Mouse (Mus musculus) heart, embryonic 16.5 days (tissue): Measurements from ENCODE around the gene Cmtm8. TPM values are rescaled to one million over a fixed set of nuclear protein-coding genes. Genes with fewer than 3 reads are reported as not detected.
A peak's percentile ranks its signal among the peaks of the same experiment; 100 is the strongest.

Experiments
- ATAC-seq: fragments of 200-750 bp; cut with Nextera tagmentation; replicated peaks from 2 replicates; pipeline ENCODE4 v1.8.0; 2017; ENCODE audit warnings: moderate number of reproducible peaks; ENCODE audit not compliant: insufficient read depth, low FRiP score; ENCODE audit errors: extremely low read depth
- H3K27ac ChIP-seq: fragments of 300-500 bp; sonication (generic); 2 replicates; pipeline ENCODE4 v1.5.1; 2014; ENCODE audit warnings: mild to moderate bottlenecking, low read length, control low read depth, moderate library complexity
- H3K27me3 ChIP-seq: fragments of 300-500 bp; sonication (generic); 2 replicates; pipeline ENCODE4 v1.6.1; 2014; ENCODE audit warnings: low read length, mixed read lengths; ENCODE audit not compliant: control insufficient read depth, insufficient read depth
- H3K36me3 ChIP-seq: fragments of 300-500 bp; sonication (generic); 2 replicates; pipeline ENCODE4 v1.6.1; 2014; ENCODE audit not compliant: control insufficient read depth, insufficient read depth
- H3K4me1 ChIP-seq: fragments of 300-500 bp; sonication (generic); 2 replicates; pipeline ENCODE4 v1.6.1; 2014; ENCODE audit warnings: low read length, mixed read lengths; ENCODE audit not compliant: control insufficient read depth, insufficient read depth
- H3K4me2 ChIP-seq: fragments of 300-500 bp; sonication (generic); 2 replicates; pipeline ENCODE4 v1.6.1; 2014; ENCODE audit warnings: low read depth, mild to moderate bottlenecking, control low read depth, low read length
- H3K4me3 ChIP-seq: fragments of 300-500 bp; sonication (generic); 2 replicates; pipeline ENCODE4 v1.5.1; 2014; ENCODE audit warnings: mild to moderate bottlenecking, control low read depth, low read length
- H3K9ac ChIP-seq: fragments of 300-500 bp; sonication (generic); 2 replicates; pipeline ENCODE4 v1.6.1; 2014; ENCODE audit warnings: low read length, control low read depth
- H3K9me3 ChIP-seq: fragments of 300-500 bp; sonication (generic); replicated peaks from 2 replicates; pipeline ENCODE4 v1.6.1; 2016; ENCODE audit warnings: low read length; ENCODE audit not compliant: control insufficient read depth
- WGBS: fragments of 180-500 bp; shearing (Covaris S2); extraction: QIAGEN DNeasy Blood & Tissue Kit; methylation state at CpG from one replicate; pipeline ENCODE4 v1.1.7; 2014; 5-methylcytosine and 5-hydroxymethylcytosine counted together
- polyA plus RNA-seq: library from polyadenylated mRNA; unstranded; fragments of >200 nt; fragmentation: Nextera tagmentation; extraction: Ambion mirVana; gene quantifications from 2 replicates; pipeline ENCODE4 v1.2.1, GENCODE M21; 2015

Cmtm8 gene
- polyA plus RNA-seq, 1 experiment from 2014 or later, result 16.0 TPM

DNA sequence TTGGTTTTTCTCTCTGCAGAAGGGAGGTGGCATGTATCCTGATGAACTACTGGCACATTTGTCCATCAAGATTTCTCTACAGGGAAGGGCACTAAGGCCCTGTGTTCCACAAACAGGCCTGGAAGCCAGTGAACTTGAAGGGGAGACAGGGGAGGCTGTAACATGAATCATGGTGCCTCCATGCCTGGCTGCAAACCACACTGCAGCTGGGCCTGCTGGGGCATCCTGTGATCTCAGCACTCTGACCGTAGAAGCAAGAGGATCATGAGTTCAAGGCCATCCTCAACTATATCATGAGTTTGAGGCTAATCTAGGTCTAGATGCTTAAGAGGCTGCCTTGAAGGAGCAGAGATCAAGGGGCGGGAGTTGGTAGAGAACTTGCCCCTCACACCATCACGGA lies 67.6 kb downstream of the Cmtm8 start:
- Histone ChIP-seq H3K4me3 (no peak overlapping the region), H3K27me3 (no peaks in the 10 kb centered on the region), H3K9ac (no peak overlapping the region), H3K4me1 (peaks cover 21% of the 10 kb centered on the region), H3K9me3 (peaks cover 3% of the 10 kb centered on the region; the same call in 1 of the 2 replicates), H3K27ac (no peak overlapping the region), H3K36me3 (0 out of 2 replicates have a peak, but pooled peaks cover 4% of the 10 kb centered on the region), H3K4me2 (no peak overlapping the region)
- WGBS, result 85% methylated on average over 3 of the region's 3 CpGs
- ATAC-seq, result no peak

DNA sequence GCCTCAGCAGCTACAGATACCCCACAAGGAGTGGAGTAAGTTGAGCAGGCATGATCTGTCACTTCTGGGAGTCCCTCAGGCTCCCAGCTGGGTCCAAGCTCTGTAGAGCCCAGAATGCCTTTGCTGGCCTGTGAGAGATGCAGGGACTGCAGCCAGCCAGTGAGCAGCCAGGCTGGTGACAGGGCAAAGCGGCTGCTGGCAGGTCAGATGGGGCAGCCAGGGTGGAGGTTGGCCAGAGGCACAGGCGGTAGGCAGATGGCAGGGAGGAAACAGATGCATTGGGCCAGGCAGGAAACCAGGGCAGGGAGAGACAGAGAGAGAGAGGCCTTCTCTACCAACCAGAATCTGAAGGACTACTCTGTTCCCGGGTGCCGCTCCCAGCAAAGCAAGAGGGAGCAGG lies 68.7 kb downstream of the Cmtm8 start:
- peak overlapping the region; percentile 54; the same call in 1 of the 2 replicates for H3K27ac ChIP-seq
- no peak overlapping the region for H3K9ac ChIP-seq
- no peak overlapping the region for H3K4me3 ChIP-seq
- 39% methylated on average over 4 of the region's 4 CpGs for WGBS
- H3K36me3 ChIP-seq, result peaks cover 7% of the 10 kb centered on the region; the same call in 1 of the 2 replicates
- H3K4me2 ChIP-seq, result no peak overlapping the region
- peaks cover 3% of the 10 kb centered on the region; the same call in 1 of the 2 replicates for H3K9me3 ChIP-seq
- H3K27me3 ChIP-seq, result no peaks in the 10 kb centered on the region
- H3K4me1 ChIP-seq, result peaks cover 17% of the 10 kb centered on the region
- ATAC-seq, result peak; percentile 23; the same call in 1 of the 2 replicates

- 63% methylated on average over 6 of the region's 6 CpGs for WGBS
- ATAC-seq, result no peak
- Histone ChIP-seq H3K4me1 (peaks cover 11% of the 10 kb centered on the region), H3K4me2 (no peak overlapping the region), H3K4me3 (no peak overlapping the region), H3K27ac (0 out of 2 replicates have a peak overlapping the region, but pooled peaks have one; percentile 54), H3K36me3 (peaks cover 7% of the 10 kb centered on the region; the same call in 1 of the 2 replicates), H3K9me3 (peaks cover 3% of the 10 kb centered on the region; the same call in 1 of the 2 replicates), H3K9ac (no peak overlapping the region), H3K27me3 (no peaks in the 10 kb centered on the region)
Observed at GRCm38 (mm10) chr9:114774629-114775028, 69.3 kb downstream of the Cmtm8 start.

DNA sequence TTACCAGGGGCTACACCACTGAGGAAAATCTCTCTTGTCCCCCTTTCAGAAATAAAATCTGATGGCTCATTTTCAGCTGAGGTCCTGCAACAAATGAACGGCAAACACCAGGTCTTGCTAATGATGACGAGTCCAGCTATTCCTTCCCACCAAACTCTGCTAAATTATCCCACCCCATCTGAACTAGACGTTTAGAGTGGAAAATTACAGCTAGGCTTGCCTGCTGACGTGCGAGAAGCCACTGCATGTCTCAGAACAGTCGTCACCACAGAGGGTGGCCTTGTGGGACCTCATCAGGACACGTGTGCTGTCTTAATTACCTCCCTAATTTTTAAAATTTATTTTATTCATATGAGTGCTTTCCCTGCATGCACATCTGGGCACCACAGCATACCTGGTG lies 72.4 kb downstream of the Cmtm8 start:
- H3K27me3 ChIP-seq, result no peaks in the 10 kb centered on the region
- H3K4me2 ChIP-seq, result no peak overlapping the region
- H3K9me3 ChIP-seq, result peaks cover 3% of the 10 kb centered on the region; the same call in 1 of the 2 replicates
- no peak overlapping the region for H3K9ac ChIP-seq
- no peak for ATAC-seq
- 80% methylated on average over 7 of the region's 7 CpGs for WGBS
- H3K36me3 ChIP-seq, result peaks cover 7% of the 10 kb centered on the region; the same call in 1 of the 2 replicates
- H3K27ac ChIP-seq, result no peak overlapping the region
- no peak overlapping the region for H3K4me3 ChIP-seq
- H3K4me1 ChIP-seq, result peaks cover 13% of the 10 kb centered on the region

DNA sequence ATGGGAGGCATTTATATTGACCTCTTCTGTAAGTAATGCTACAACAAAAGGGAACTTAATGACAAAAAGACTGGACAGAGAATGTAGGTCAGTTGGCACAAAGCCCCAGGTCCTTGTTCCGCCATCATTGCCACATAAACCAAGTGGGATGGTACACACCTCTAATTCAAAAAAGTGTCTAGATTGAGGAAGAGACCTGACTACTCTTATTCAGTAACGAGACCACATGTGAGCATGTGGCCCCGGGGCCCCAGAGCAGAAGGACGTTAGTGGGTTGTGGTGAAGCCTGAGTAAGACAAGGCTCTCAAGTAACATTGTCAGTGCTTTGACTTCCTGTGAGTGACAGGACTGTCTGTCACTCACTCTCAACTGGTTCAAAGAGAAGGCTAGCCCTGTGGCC lies 73.7 kb downstream of the Cmtm8 start:
- H3K9me3 ChIP-seq, result peaks cover 3% of the 10 kb centered on the region; the same call in 1 of the 2 replicates
- WGBS, result 83% methylated on average over 4 of the region's 4 CpGs
- no peak for ATAC-seq
- no peak overlapping the region for H3K4me3 ChIP-seq
- H3K4me1 ChIP-seq, result peaks cover 8% of the 10 kb centered on the region
- H3K4me2 ChIP-seq, result no peak overlapping the region
- no peak overlapping the region for H3K9ac ChIP-seq
- H3K27me3 ChIP-seq, result no peaks in the 10 kb centered on the region
- H3K27ac ChIP-seq, result no peak overlapping the region
- peaks cover 12% of the 10 kb centered on the region; the same call in 1 of the 2 replicates for H3K36me3 ChIP-seq

- ATAC-seq, result no peak
Observed at GRCm38 (mm10) chr9:114768066-114768465, 75.9 kb downstream of the Cmtm8 start.

GRCm38 (mm10) chr9:114767507-114767906 lies 76.4 kb downstream of the Cmtm8 start:
- Histone ChIP-seq H3K4me2 (no peak overlapping the region), H3K4me3 (no peak overlapping the region), H3K9ac (no peak overlapping the region), H3K9me3 (peaks cover 3% of the 10 kb centered on the region; the same call in 1 of the 2 replicates), H3K27ac (no peak overlapping the region), H3K27me3 (no peaks in the 10 kb centered on the region), H3K36me3 (peaks cover 20% of the 10 kb centered on the region; the same call in 1 of the 2 replicates), H3K4me1 (peaks cover 5% of the 10 kb centered on the region; the same call in 1 of the 2 replicates)
- WGBS, result 79% methylated on average over 2 of the region's 2 CpGs
- no peak for ATAC-seq

More at GRCm38 (mm10) chr9:114768066-114768465, 75.9 kb downstream of the Cmtm8 start:
- peaks cover 3% of the 10 kb centered on the region; the same call in 1 of the 2 replicates for H3K9me3 ChIP-seq
- H3K4me3 ChIP-seq, result no peak overlapping the region
- peaks cover 5% of the 10 kb centered on the region; the same call in 1 of the 2 replicates for H3K4me1 ChIP-seq
- no peak overlapping the region for H3K9ac ChIP-seq
- H3K4me2 ChIP-seq, result no peak overlapping the region
- peaks cover 15% of the 10 kb centered on the region; the same call in 1 of the 2 replicates for H3K36me3 ChIP-seq
- WGBS, result 43% methylated on average over 10 of the region's 10 CpGs
- H3K27ac ChIP-seq, result no peak overlapping the region
- H3K27me3 ChIP-seq, result no peaks in the 10 kb centered on the region

DNA sequence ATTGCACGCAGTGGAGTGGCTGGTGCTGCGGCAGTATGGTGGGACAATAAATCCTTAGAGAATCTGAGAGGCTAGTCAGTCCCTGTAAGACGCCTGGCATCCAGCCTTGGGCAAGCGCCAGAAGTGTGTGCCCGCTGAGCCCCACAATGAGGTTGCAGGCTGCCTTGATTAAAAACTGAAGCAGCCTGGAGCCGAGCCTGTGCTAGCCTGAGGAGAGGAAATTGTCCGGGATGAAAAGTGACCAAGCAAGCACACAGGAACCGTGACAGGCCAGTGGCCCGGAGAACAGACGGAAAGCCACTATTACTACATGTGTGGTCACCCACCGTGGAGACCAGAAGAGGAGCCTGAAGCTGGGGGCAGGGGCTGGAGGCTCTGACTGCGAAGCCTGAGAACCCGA lies 76.9 kb downstream of the Cmtm8 start:
- no peak for ATAC-seq
- Histone ChIP-seq H3K27ac (no peak overlapping the region), H3K36me3 (peaks cover 20% of the 10 kb centered on the region), H3K9ac (no peak overlapping the region), H3K4me2 (no peak overlapping the region), H3K4me1 (peaks cover 5% of the 10 kb centered on the region; the same call in 1 of the 2 replicates), H3K9me3 (no peaks in the 10 kb centered on the region), H3K4me3 (no peak overlapping the region), H3K27me3 (no peaks in the 10 kb centered on the region)
- 74% methylated on average over 13 of the region's 13 CpGs for WGBS

DNA sequence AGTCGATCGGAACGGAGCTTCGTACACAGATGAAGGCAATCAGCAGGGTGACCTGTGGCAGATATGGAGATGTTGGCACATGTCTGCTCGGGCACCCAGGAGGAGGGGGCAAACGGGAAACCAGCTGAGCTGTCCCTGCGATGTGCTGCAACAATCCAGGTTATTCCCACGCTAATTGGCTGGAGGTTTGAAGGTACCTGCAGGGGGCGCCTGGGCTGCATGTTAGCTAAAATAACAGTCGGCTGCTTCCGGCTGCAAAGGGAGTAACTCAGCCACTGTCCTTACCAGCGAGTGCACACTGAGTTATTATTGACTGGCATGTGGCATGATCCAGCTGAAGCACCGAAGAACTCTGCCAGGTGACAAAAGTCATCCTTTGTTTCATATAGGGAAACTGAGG lies 80.6 kb downstream of the Cmtm8 start:
- H3K4me2 ChIP-seq, result no peak overlapping the region
- H3K9me3 ChIP-seq, result no peaks in the 10 kb centered on the region
- WGBS, result 65% methylated on average over 13 of the region's 13 CpGs
- H3K4me3 ChIP-seq, result no peak overlapping the region
- H3K27ac ChIP-seq, result no peak overlapping the region
- ATAC-seq, result 0 out of 2 replicates have a peak, but pooled peaks have one; percentile 4
- no peak overlapping the region for H3K9ac ChIP-seq
- peaks cover 5% of the 10 kb centered on the region; the same call in 1 of the 2 replicates for H3K4me1 ChIP-seq
- peaks cover 35% of the 10 kb centered on the region for H3K36me3 ChIP-seq
- H3K27me3 ChIP-seq, result no peaks in the 10 kb centered on the region
